Mouse (Mus musculus): ENCODE results near the gene Crip1.

Gene Crip1

GRCm38 (mm10) chr12:113146112-113147057 lies at the start of gene Crip1:
Crip1 (plus strand) TSS chr12:113146316.
- DNase-seq (ENCODE audit: extremely low read depth, low read depth, low spot score), result no peak

DNA sequence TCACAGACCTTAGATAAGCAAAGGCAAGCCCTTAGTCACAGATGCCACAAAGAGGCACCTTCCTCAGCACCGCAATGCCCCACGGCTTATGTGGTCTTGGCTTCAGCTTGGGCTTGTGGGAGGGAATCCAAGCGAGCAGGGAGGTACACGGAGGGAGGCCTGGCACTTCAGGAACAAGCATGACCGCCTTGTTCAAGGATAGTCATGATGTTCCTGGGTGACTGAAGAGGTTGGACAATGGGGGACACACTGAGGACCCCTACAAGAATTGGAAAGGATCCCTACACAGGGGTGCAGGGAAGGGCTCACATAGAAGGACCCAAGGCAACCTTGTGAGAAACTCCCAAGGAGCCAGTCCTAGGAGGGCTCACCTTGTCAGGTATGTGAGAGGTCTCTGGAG lies 49.1 kb upstream of the Crip1 start:
- no peak for DNase-seq (ENCODE audit: extremely low read depth, low read depth, low spot score)

GRCm38 (mm10) chr12:113097749-113098281 lies 48.3 kb upstream of the Crip1 start, which contains the start of gene Mta1:
Mta1 (plus strand) TSS chr12:113098278.
- DNase-seq (ENCODE audit: extremely low read depth, low read depth, low spot score), result no peak

GRCm38 (mm10) chr12:113098530-113099151 lies 47.5 kb upstream of the Crip1 start:
- no peak for DNase-seq (ENCODE audit: extremely low read depth, low read depth, low spot score)

DNA sequence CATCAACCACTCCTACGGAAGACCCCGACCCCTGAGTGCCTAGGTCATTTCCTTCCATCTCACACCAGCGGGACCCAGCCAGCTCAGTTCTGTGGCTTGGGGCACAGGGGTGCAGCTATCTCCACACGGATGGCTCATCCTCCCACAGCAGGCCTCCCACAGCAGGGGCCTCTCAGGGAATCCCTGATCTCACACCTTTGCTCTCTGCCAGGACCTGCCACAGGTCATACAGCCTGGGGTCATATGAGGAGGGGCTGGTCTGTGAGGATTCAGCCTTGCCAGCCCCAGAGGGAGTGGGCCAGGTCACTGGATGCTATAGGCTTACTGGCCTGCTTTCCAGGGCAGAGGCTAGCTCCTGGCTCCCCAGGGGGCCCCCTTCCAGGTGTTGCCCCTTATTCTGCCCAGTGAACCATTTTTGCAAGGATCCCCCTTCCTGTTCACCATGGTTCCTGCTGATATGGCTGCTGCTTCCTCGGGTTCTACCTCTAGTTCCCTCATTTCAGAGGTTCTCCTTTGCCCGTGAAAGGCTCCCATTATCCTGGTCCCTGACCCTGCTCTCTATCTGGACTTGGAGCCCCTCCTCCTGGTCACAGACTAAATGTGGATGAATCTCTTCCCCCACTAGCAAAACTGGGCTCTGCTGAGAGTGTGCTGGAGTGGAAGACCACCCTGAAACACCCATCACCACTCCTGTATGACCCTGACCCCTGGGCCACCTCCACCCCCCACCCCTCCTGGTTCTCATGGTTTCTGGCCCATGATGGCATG lies 46.5 kb upstream of the Crip1 start:
- DNase-seq (ENCODE audit: extremely low read depth, low read depth, low spot score), result no peak

GRCm38 (mm10) chr12:113100448-113101076 lies 45.6 kb upstream of the Crip1 start:
- DNase-seq (ENCODE audit: extremely low read depth, low read depth, low spot score), result no peak

DNA sequence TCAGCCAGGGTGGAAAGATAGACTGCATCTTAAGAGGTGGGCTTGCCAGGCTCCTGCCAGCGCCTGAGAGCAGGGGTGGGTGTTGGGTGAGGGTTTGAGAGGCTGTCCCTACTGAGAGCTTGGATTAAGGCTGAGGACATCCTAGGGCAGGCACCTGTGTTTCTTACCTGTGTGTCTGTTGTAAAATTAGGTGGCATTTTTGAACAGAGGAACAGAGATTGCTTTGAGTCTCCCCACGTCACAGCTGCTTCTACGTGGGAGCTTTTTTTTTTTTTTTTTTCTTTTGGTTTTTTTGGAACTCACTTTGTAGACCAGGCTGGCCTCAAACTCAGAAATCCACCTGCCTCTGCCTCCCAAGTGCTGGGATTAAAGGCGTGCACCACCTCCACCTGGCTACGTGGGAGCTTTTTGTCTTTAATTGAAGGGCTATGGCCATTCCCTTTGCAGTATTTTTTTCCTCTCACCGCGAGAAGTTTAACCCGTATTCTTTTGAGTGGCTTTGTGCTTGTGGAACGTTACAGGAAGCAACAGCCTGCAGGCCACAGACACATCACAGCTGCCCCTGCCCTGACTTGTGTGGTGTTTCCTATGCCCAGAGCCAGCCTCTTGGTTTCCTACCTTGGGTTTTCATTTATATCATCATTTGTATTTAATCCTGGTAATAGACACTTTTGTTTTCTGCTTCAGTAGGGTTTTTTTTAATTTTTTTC lies 44.7 kb upstream of the Crip1 start:
- no peak for DNase-seq (ENCODE audit: extremely low read depth, low read depth, low spot score)

- DNase-seq (ENCODE audit: extremely low read depth, low read depth, low spot score), result no peak
Measured at GRCm38 (mm10) chr12:113102461-113102860, 43.7 kb upstream of the Crip1 start.

GRCm38 (mm10) chr12:113103846-113104451 lies 42.2 kb upstream of the Crip1 start:
- no peak for DNase-seq (ENCODE audit: extremely low read depth, low read depth, low spot score)

DNA sequence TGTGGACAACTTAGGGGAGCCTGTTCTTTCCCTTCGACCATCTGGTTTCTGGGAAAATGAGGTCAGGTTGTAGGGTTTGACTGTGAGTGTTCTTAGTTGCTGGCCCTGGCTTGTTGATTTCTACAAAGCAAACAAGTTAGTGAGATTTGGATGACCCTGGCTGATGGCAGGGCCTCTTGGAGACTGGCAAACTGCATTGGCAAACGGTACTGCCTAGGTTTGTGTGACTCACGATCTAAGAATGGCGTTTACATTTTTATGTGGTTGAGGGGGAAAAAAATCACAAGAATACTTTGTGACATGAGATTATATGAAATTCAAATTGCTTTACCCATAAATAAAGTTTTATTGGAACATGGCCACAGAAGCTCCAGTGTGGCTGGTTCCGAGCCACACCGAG lies 39.7 kb upstream of the Crip1 start:
- no peak for DNase-seq (ENCODE audit: extremely low read depth, low read depth, low spot score)

GRCm38 (mm10) chr12:113107431-113108124 lies 38.5 kb upstream of the Crip1 start:
- no peak for DNase-seq (ENCODE audit: extremely low read depth, low read depth, low spot score)

DNA sequence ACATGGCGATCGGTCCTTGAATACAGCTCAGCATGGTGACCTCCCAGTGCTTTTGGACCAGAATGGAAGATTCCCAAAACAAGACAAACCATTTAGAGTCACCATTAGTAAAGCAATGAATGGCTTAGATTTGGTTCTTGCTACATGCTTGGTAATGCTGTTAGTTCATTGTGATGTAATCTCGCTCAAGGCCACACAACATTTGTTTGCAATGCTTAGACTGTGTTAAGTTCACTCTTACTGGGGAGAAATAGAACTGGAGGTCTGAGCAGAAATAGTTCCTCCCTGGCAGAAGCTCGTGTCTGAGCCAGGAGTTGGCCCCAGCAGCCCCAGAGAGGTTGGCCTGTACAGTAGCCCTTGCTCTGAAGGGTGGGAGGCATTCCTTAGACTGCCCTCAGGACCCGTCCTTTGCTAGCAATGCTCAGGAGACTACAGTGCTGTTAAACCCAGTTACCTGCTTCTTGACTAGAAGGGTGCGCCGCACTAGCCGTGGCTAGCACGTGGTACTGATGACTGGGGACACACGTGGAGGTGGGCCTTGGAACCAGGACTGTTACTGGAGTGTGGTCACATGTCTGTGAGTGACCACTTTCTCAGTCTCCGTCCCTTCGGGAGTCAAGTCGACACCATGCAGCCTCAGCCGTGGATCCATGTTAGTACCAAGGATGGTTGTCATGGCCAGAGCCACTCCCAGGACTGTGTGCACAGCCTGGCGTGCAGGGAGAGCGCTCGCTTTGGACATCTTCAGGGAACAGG lies 37.4 kb upstream of the Crip1 start:
- peak; percentile 34 for DNase-seq (ENCODE audit: extremely low read depth, low read depth, low spot score)

GRCm38 (mm10) chr12:113109801-113110200 lies 36.3 kb upstream of the Crip1 start:
- DNase-seq (ENCODE audit: extremely low read depth, low read depth, low spot score), result no peak

DNA sequence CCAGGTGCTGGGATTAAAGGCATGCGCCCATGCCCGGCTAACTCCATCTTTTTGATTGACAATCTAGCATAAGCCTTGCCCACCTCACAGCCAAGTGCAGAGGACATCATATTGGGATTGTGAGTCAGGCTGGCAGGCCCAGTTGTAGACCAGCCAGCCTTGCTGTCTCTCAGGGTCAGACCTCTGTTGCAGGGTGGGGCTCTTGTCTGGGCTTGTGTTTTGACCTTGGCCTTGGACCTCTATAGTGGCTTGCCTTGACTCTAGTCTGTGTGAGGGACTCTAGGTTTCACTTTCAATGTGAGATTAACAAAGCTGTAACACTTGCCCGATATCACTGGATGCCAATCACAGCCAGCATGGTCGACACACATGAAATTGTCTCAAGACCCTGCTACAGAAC lies 32.0 kb upstream of the Crip1 start:
- DNase-seq (ENCODE audit: extremely low read depth, low read depth, low spot score), result no peak

- DNase-seq (ENCODE audit: extremely low read depth, low read depth, low spot score), result no peak
Measured at GRCm38 (mm10) chr12:113114856-113115538, 31.1 kb upstream of the Crip1 start.

- no peak for DNase-seq (ENCODE audit: extremely low read depth, low read depth, low spot score)
Measured at GRCm38 (mm10) chr12:113119516-113120410, 26.4 kb upstream of the Crip1 start.

- no peak for DNase-seq (ENCODE audit: extremely low read depth, low read depth, low spot score)
Measured at GRCm38 (mm10) chr12:113124726-113125125, 21.4 kb upstream of the Crip1 start.

Measured in fat pad, adult 2 months (tissue).